Mouse (Mus musculus) v-Abl transformed pro-B cells (cell line): ENCODE data around the gene Nyap1.
"Not testable (repeated sequence)": the region's sequence is repeated elsewhere in the genome, so short reads cannot be mapped to it uniquely, and the experiment has no call there.

Experiments used
- in situ Hi-C, 2 experiments: fragments of 400-800 bp; cut with MboI; formaldehyde crosslinking; loops; one replicate each; pipeline ENCODE4 v1.15.1; 2025; ENCODE audit not compliant: unreplicated experiment in 2 of 2

The Nyap1 gene

GRCm38 (mm10) chr5:137775587-137776290, 34.3 kb upstream of the Nyap1 start:
- in situ Hi-C loops, result loop anchor here in 1 of 2 experiments (10.0 kb wide), 1 partner anchor 661 kb away; the partner anchor contains the start of gene Trim56

GRCm38 (mm10) chr5:137772755-137773154, 31.3 kb upstream of the Nyap1 start:
- in situ Hi-C loops, result loop anchor here in 1 of 2 experiments (10.0 kb wide), 1 partner anchor 658 kb away; the partner anchor contains the start of gene Trim56

DNA sequence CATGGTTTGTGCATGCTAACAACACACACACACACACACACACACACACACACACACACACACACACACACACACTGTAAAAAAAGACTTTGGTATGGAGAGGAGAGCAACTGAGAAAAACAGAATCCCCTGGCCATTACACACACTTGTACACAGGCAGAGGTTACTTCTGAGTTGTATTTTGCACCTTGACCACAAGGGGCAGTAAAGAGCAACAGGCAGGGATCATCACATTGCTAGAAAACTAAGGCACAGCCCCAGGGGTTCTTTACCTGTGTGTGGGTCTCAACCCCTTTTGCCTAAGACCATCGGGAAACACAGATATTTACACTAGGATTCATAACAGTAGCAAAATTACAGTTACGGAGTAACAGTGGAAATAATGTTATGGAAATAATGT, 29.3 kb upstream of the Nyap1 start:
- in situ Hi-C loops, result loop anchor here in 1 of 2 experiments (10.0 kb wide), 1 partner anchor 656 kb away; the partner anchor contains the start of gene Trim56

DNA sequence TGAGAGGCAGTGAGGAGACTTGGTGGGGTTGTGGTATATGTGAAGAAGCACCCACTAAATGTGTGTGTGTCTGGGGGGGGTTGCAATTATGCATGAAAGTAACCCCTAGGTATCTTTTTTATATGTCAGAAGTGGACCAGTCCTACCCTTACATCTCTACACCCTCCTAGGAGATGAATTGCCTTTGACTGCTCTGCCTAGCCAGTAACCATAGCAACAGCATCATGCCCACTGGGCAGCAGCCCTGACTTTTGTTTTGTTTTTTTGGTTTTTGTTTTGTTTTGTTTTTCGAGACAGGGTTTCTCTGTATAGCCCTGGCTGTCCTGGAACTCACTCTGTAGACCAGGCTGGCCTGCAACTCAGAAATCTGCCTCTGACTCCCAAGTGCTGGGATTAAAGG, 27.1 kb upstream of the Nyap1 start:
- in situ Hi-C loops, result loop anchor here in 1 of 2 experiments (10.0 kb wide), 3 partner anchors 284 to 644 kb away; partner anchors contain the start of gene Slc12a9

DNA sequence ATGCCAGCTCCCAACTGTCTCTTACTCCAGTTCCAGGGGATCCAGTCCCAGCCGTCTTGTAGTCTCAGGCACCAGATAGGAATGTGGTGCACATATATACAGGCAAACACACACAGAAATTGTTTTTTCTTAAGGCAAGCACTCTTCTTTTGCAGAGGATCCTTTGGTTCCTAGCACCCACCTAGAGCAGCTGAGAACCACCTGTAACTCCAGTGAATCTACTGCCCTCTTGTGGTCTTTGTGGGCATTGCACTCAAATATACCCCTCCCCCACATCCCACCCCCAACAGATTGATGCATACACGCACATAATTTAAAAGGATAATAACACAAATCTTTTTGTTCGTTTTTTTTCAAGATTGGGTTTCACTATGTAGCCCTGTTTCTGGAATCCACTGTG, 24.9 kb upstream of the Nyap1 start:
- in situ Hi-C loops, result loop anchor here in 1 of 2 experiments (10.0 kb wide), 3 partner anchors 281 to 641 kb away; partner anchors contain the start of gene Slc12a9

DNA sequence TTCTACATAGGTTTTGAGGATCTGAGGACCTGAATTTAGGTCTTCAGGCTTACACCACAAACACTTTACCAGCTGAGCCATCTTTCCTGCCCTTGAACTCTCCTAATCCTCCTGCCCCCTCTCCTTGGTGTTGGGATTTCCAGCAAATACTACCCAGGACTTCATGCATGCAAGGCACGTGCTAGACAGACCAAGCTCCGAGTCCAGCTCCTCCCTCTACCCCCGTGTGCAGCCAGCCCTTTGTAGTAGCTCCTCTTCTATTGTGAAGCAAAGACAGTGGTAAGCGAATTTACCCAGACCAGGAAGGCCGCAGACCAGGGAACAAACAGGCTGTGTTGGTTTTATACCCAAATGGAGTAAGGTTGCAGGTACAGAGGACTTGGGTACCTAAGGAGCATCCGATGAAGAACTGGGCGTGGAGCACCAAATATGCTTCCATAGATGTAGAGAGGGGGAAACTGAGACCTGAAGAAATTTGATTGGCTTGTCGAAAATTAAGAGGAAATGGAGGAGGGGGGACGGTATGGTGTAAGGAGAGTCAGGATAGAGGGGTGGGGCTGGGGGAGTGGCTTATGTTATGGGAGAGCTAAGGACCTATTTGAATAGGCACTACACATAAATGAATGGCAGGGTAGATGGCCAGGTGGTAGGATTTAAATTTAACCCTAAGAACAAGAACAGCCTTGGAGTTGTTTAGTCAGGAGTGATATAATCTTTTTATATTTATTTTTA, 23.4 kb upstream of the Nyap1 start:
- in situ Hi-C loops, result loop anchor here (5.0 to 10.0 kb wide), 7 partner anchors 112 to 640 kb away; partner anchors contain the start of genes Gigyf1 (in 1 of the 2), Pop7 (in 1 of the 2) and Slc12a9 (in 1 of the 2)

DNA sequence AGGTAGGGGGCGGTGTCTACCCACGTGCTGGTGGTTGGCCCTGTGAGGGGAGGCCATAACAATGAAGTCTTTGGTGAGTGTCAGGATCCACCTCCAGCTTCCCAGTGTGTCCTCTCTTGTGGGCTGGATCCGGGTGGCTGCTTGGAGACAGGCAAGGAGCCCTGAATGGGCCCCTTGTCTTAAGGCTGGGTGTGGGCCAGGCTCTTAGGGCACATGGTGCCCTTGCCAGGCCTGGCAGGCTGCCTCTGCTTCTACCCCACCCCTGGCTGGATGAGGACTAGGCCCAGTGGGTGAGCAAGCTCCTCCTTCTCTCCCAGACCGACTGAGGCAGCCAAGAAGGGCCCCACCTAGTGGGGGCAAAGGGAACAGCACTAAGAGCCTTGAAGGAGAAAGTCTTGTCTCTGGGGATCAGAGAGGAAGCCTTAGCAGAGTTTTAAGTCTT, 18.6 kb upstream of the Nyap1 start:
- in situ Hi-C loops, result loop anchor here (5.0 to 10.0 kb wide), 7 partner anchors 108 to 635 kb away; partner anchors contain the start of genes Gigyf1 (in 1 of the 2), Pop7 (in 1 of the 2) and Slc12a9 (in 1 of the 2)

- in situ Hi-C loops, result no loop called here
Measured at GRCm38 (mm10) chr5:137758921-137759534, 17.6 kb upstream of the Nyap1 start.

DNA sequence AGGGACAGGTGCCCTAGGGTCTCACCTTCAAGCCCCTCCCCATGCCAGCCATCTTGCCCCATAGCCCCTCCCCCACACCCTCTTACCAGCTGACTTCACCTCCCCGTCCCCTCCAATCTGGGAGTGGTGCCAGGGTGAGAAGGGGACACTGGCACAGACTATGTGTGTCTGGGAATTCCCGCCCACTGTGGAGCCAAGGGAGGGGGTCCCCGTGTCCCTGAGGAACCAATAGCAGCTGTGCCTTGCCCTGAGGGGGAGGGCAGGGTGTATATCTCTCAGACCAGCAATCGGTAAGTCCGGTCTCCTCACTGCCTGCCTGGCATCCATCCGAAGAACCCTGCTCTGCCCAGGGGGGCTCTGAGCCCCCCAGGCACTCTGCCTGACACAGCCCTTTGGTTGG, 16.5 kb upstream of the Nyap1 start:
- in situ Hi-C loops, result no loop called here

DNA sequence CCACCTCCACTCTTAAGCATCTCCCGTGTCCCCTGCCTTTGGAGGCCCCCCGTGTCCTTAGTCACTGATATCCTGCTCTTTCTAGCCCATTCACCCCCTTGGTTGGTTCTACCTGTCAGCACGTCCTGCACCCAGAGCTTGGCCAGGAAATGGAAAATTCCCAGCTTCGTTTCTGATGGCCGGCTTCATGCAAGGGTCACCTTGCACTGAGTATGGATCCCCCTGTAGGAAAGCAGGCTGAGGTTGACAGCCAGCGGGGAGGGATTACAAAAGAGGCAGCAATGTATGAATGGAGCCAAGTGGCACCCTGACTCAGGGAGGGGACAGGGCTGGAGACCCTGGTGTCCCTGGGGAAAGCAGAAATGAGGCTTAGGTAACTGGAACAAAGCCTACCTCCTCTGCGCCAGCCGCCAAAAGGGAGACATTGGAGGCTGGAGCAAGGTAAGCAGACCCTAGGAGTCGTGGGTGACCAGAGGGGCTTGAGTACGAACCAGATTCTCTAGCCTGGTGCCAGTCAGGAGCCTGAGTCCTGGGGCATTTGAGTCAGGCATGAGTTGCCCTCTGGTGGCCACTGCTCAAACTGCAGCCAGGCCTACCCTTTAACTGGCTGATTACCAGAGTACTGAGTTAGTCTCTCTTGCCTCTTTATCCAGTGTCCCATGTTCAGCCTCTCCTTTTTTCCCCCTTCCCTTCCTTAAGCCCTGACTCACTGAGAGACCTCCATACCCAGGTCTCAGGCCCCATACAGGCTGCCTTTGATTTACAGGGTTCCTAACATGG, 15.7 kb upstream of the Nyap1 start:
- in situ Hi-C loops, result no loop called here

DNA sequence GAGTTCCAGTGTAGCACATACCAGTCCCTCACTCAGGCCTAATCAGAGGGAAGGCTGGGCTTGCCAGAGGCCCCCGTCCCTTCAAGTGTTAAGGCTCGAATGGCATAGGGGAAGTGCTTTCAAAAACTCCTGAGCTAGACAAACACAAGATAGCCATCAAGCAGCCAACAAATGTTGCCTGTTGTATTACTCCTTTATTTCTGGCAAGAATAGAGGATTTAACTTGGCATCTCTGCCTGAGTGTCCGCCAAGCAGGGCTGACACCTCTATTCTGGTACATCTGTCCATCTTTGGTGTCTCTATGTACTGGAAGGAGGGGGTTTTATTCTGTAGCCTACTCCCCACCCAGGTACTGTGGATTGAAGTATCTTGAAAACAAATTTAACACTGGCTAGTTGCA, 14.7 kb upstream of the Nyap1 start:
- in situ Hi-C loops, result no loop called here

DNA sequence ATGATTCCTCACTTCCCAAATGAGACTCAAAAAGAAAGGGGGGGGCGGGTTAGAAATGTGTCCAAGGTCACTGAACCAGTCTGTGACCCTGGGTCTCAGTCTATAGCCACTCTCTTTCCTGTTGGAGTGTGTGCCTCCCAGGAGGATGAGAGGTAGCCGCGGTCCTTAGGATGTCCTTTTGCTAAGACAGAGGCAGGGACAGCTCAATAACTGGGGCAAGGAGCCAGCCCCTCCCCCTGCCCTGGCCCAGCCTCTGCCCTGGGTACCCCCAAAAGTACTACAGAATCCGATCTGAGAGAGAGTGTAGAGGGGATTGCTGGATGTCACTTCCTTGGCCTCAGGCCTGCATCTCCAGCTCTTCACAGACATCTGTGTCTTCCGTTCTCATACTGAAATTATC, 14.0 kb upstream of the Nyap1 start:
- in situ Hi-C loops, result no loop called here

DNA sequence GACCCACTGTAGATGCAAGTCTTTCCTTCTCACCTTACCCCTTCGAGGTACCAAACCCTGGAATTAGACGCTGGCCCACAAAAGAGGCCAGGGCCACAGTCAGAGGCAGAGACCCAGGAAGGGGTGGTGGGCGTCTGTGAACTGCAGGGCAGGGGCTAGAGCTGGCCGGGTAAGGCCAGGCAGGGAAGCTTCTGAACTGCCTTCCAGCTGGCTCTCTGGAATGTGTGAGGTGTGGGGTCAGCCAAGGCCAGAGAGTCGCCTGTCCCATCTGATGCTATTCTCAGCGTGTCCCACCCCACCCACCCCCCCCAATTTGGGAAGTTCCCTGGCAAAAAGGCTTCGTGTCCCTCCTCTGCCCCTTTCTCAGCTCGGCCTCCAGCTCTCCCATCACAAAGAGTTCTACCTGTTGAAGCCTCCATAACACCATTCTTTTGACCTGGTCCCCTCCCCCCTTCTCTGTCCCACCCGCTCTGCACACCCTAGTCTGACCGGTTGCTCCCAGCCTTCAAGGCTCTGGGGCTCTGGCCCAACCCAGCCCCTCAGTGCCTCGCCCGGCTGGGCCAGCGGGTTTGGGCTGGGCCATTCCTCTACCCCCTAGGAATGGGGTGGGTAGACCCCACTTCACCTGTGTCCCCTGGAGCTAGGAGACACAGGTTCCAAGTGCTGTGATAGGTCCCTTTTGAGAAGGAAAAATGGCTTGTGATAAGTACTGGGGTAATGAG, 11.9 kb upstream of the Nyap1 start:
- in situ Hi-C loops, result no loop called here

DNA sequence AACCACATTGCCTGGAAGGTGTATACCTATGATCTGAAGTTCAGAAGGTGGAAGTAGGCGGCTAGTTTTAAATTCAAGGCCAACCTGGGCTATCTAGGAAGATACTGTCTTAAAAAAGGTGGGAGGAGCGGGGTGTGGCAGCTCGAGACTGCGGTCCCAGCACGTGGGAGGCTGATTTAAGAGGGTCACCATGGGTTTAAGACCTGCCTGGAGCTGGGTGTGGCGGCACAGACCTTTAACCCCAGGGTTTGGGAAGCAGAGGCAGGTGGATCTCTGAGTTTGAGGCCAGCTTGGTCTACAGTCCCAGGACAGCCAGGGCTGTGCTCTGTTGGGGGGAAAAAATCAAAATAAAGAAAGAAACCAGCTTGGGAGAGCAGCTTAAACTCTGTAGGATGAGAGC, 10.6 kb upstream of the Nyap1 start:
- in situ Hi-C loops, result no loop called here

- in situ Hi-C loops, result no loop called here
Measured at GRCm38 (mm10) chr5:137751221-137751887, 9.9 kb upstream of the Nyap1 start.

- in situ Hi-C loops, result not testable (repeated sequence)
Measured at GRCm38 (mm10) chr5:137750212-137750611, 8.8 kb upstream of the Nyap1 start.

- in situ Hi-C loops, result no loop called here
Measured at GRCm38 (mm10) chr5:137749196-137749836, 7.9 kb upstream of the Nyap1 start.

- in situ Hi-C loops, result no loop called here
Measured at GRCm38 (mm10) chr5:137748130-137748770, 6.8 kb upstream of the Nyap1 start.
